In genomic region chr14:27123543-27123942, GRCm38 (mm10) we compare ENCODE assay signal across 10 mouse cellular contexts. TPM values are rescaled to one million over a fixed set of nuclear protein-coding genes. Genes with fewer than 3 reads are reported as not detected.
A peak's percentile ranks its signal among the peaks of the same experiment; 100 is the strongest.
DNase-seq lines count a peak whose midpoint lies in the region; ATAC-seq and TF ChIP-seq lines count a peak whose summit lies in the region.
"Had no signal": no experiment of that assay in that cellular context is flagged by ENCODE, and none has a peak within 500 bp of the region (broad histone marks: within the 10 kb centered on the region; RNA-seq: fewer than 3 reads in every experiment).

No protein-coding gene starts in this region.

- no peak for ATAC-seq in midbrain, embryonic 11.5 days (ENCODE audit: low FRiP score)
- no peak for ATAC-seq in midbrain, postnatal 0 days (ENCODE audit: low FRiP score)
- no peak for ATAC-seq in heart, embryonic 16.5 days (replicated peaks; ENCODE audit: extremely low read depth, insufficient read depth, low FRiP score)
- ATAC-seq in neural tube, embryonic 15.5 days (ENCODE audit: low FRiP score) = no peak

- no peak overlapping the region for H3K4me2 ChIP-seq in midbrain, embryonic 11.5 days
- H3K4me2 ChIP-seq in midbrain, postnatal 0 days (ENCODE audit: low read depth, low read length, poor library complexity, severe bottlenecking) = no peak overlapping the region
- no peak overlapping the region; the same call in 1 of the 2 replicates for H3K4me2 ChIP-seq in heart, embryonic 16.5 days (ENCODE audit: low read depth, low read length)
- H3K4me2 ChIP-seq in neural tube, embryonic 15.5 days = no peak overlapping the region
- H3K4me2 ChIP-seq: embryonic facial prominence, embryonic 12.5 days had no signal

- peak; percentile 60 for DNase-seq in midbrain, embryonic 11.5 days (ENCODE audit: low spot score, missing footprints)
- DNase-seq in midbrain, postnatal 0 days (ENCODE audit: low spot score) = no peak
- DNase-seq in adrenal gland, adult 8-10 months = peak; percentile 67
- peak; percentile 31 for DNase-seq in splenic B cell, adult 2 months (ENCODE audit: low read depth, low spot score)
- DNase-seq in cerebellum, adult 11-12 months = no peak
- DNase-seq in layer of hippocampus, postnatal 10 days (ENCODE audit: low spot score in 2 of 2) = no peak
- DNase-seq: liver had no signal

- 51% methylated on average over 8 of the region's 8 CpGs for WGBS in midbrain, embryonic 11.5 days
- 50% methylated on average over 8 of the region's 8 CpGs for WGBS in midbrain, postnatal 0 days
- 39% methylated on average over 8 of the region's 8 CpGs for WGBS in heart, embryonic 16.5 days
- 58% methylated on average over 8 of the region's 8 CpGs for WGBS in neural tube, embryonic 15.5 days

- H3K36me3 ChIP-seq in midbrain, embryonic 11.5 days (ENCODE audit: control insufficient read depth, insufficient read depth, low read length) = no peaks in the 10 kb centered on the region
- H3K36me3 ChIP-seq in midbrain, postnatal 0 days (ENCODE audit: insufficient read depth, low read length) = no peaks in the 10 kb centered on the region
- H3K36me3 ChIP-seq in heart, embryonic 16.5 days (ENCODE audit: control insufficient read depth, insufficient read depth) = no peaks in the 10 kb centered on the region
- no peaks in the 10 kb centered on the region for H3K36me3 ChIP-seq in splenic B cell, adult 2 months (ENCODE audit: control insufficient read depth, insufficient read depth, low read length, poor library complexity, severe bottlenecking)
- H3K36me3 ChIP-seq in neural tube, embryonic 15.5 days = no peaks in the 10 kb centered on the region
- H3K36me3 ChIP-seq: embryonic facial prominence, embryonic 12.5 days had no signal

- H3K27me3 ChIP-seq in midbrain, embryonic 11.5 days (ENCODE audit: control insufficient read depth, insufficient read depth, low read length) = no peaks in the 10 kb centered on the region
- H3K27me3 ChIP-seq in midbrain, postnatal 0 days (ENCODE audit: insufficient read depth, low read length) = no peaks in the 10 kb centered on the region
- H3K27me3 ChIP-seq in heart, embryonic 16.5 days (ENCODE audit: control insufficient read depth, insufficient read depth, low read length) = no peaks in the 10 kb centered on the region
- no peaks in the 10 kb centered on the region for H3K27me3 ChIP-seq in splenic B cell, adult 2 months (ENCODE audit: control insufficient read depth, insufficient read depth, low read length, poor library complexity, severe bottlenecking)
- H3K27me3 ChIP-seq in neural tube, embryonic 15.5 days (replicated peaks) = no peaks in the 10 kb centered on the region; the same call in 1 of the 2 replicates
- H3K27me3 ChIP-seq: embryonic facial prominence, embryonic 12.5 days had no signal

- no peak overlapping the region for H3K9ac ChIP-seq in midbrain, embryonic 11.5 days (ENCODE audit: low read length)
- no peak overlapping the region for H3K9ac ChIP-seq in midbrain, postnatal 0 days (replicated peaks; ENCODE audit: low read length, poor library complexity, severe bottlenecking)
- 0 out of 2 replicates have a peak overlapping the region, but pooled peaks have one; percentile 5 for H3K9ac ChIP-seq in heart, embryonic 16.5 days (ENCODE audit: low read length)
- H3K9ac ChIP-seq in neural tube, embryonic 15.5 days (replicated peaks) = no peak overlapping the region
- H3K9ac ChIP-seq: embryonic facial prominence, embryonic 12.5 days had no signal

- no peak overlapping the region for H3K27ac ChIP-seq in midbrain, embryonic 11.5 days (ENCODE audit: low read depth, low read length)
- H3K27ac ChIP-seq in midbrain, postnatal 0 days (ENCODE audit: low read depth, low read length) = no peak overlapping the region
- H3K27ac ChIP-seq in heart, embryonic 16.5 days (ENCODE audit: low read length) = no peak overlapping the region
- H3K27ac ChIP-seq in neural tube, embryonic 15.5 days (replicated peaks) = no peak overlapping the region
- H3K27ac ChIP-seq: embryonic facial prominence, embryonic 12.5 days had no signal

- no peak for TF ChIP-seq CTCF in midbrain, postnatal 0 days (IDR thresholded peaks at IDR 0.05)

- no peaks in the 10 kb centered on the region for H3K4me1 ChIP-seq in midbrain, embryonic 11.5 days (ENCODE audit: control insufficient read depth, insufficient read depth, low read length)
- H3K4me1 ChIP-seq in midbrain, postnatal 0 days (ENCODE audit: insufficient read depth, low read length) = no peaks in the 10 kb centered on the region
- peaks cover 12% of the 10 kb centered on the region for H3K4me1 ChIP-seq in heart, embryonic 16.5 days (ENCODE audit: control insufficient read depth, insufficient read depth, low read length)
- no peaks in the 10 kb centered on the region for H3K4me1 ChIP-seq in neural tube, embryonic 15.5 days

- no peak overlapping the region for H3K4me3 ChIP-seq in midbrain, embryonic 11.5 days (ENCODE audit: low read depth, low read length)
- no peak overlapping the region for H3K4me3 ChIP-seq in midbrain, postnatal 0 days (ENCODE audit: low read depth, low read length)
- no peak overlapping the region for H3K4me3 ChIP-seq in heart, embryonic 16.5 days (ENCODE audit: low read length)
- H3K4me3 ChIP-seq in neural tube, embryonic 15.5 days (replicated peaks) = no peak overlapping the region
- H3K4me3 ChIP-seq: embryonic facial prominence, embryonic 12.5 days had no signal

- no peaks in the 10 kb centered on the region for H3K9me3 ChIP-seq in midbrain, embryonic 11.5 days (ENCODE audit: control insufficient read depth, low read length)
- H3K9me3 ChIP-seq in midbrain, postnatal 0 days (ENCODE audit: low read length) = no peaks in the 10 kb centered on the region
- no peaks in the 10 kb centered on the region for H3K9me3 ChIP-seq in heart, embryonic 16.5 days (replicated peaks; ENCODE audit: control insufficient read depth, low read length)
- H3K9me3 ChIP-seq in neural tube, embryonic 15.5 days (replicated peaks) = no peaks in the 10 kb centered on the region
- H3K9me3 ChIP-seq: embryonic facial prominence, embryonic 12.5 days had no signal

RNA-seq across cellular contexts. Expression of gene Arhgef3, which starts 8.8 kb away (rescaled TPM):
- polyA plus RNA-seq in midbrain, embryonic 11.5 days (2014; fragmentation: Nextera tagmentation; extraction: Ambion mirVana) = 2.2 and 2.6 TPM in 2 replicates
- total RNA-seq in midbrain, postnatal 0 days (2014; rRNA removed) = 17.0 and 18.6 TPM in 2 replicates
- 11.1 and 13.3 TPM in 2 replicates for polyA plus RNA-seq in midbrain, postnatal 0 days (2015; fragmentation: Nextera tagmentation; extraction: Ambion mirVana)
- total RNA-seq in adrenal gland, adult 8-10 months (2022) = 10 to 100 TPM; 44.5 to 54.9 (median 53.3) TPM
- 17.1 and 18.5 TPM in 2 replicates for polyA plus RNA-seq in heart, embryonic 16.5 days (2015; fragmentation: Nextera tagmentation; extraction: Ambion mirVana)
- polyA plus RNA-seq in neural tube, embryonic 15.5 days (2015; fragmentation: Nextera tagmentation; extraction: Ambion mirVana) = 13.6 and 13.7 TPM in 2 replicates
- total RNA-seq in layer of hippocampus, postnatal 10 days (2021) = 10 to 100 TPM; 34.4 to 35.7 TPM

Comparison
In these comparisons a context has a peak if more than half of its experiments do, and no peak if none do; other contexts are left out.
1. DNase-seq: peak in midbrain, embryonic 11.5 days (single experiment), adrenal gland, adult 8-10 months (single experiment) and splenic B cell, adult 2 months (single experiment); none in midbrain, postnatal 0 days (single experiment), cerebellum, adult 11-12 months (single experiment) and layer of hippocampus, postnatal 10 days (0 of 2).